Mouse (Mus musculus) stomach, postnatal 0 days (tissue): Measurements from ENCODE around the gene Zbp1. TPM values are rescaled to one million over a fixed set of nuclear protein-coding genes. Genes with fewer than 3 reads are reported as not detected.

Experiments
- ATAC-seq: fragments of 200-750 bp; cut with Nextera tagmentation; 2 replicates; pipeline ENCODE4 v1.8.0; 2017; ENCODE audit not compliant: low FRiP score, low TSS enrichment
- DNase-seq: peaks from one replicate; pipeline ENCODE4 v3.0.0-alpha.2; 2016; ENCODE audit warnings: low spot score
- H3K27ac ChIP-seq: fragments of 300-500 bp; sonication (generic); replicated peaks from 2 replicates; pipeline ENCODE4 v1.5.1; 2014; ENCODE audit warnings: mild to moderate bottlenecking, control low read depth
- H3K27me3 ChIP-seq: fragments of 300-500 bp; sonication (generic); 2 replicates; pipeline ENCODE4 v1.6.1; 2014; ENCODE audit warnings: low read length; ENCODE audit not compliant: control insufficient read depth, insufficient read depth
- H3K36me3 ChIP-seq: fragments of 300-500 bp; sonication (generic); 2 replicates; pipeline ENCODE4 v1.6.1; 2014; ENCODE audit warnings: low read length, mixed read lengths; ENCODE audit not compliant: control insufficient read depth, insufficient read depth
- H3K4me1 ChIP-seq: fragments of 300-500 bp; sonication (generic); replicated peaks from 2 replicates; pipeline ENCODE4 v1.6.1; 2014; ENCODE audit warnings: antibody characterized with exemption; ENCODE audit not compliant: control insufficient read depth, insufficient read depth
- H3K4me2 ChIP-seq: fragments of 300-500 bp; sonication (generic); replicated peaks from 2 replicates; pipeline ENCODE4 v1.6.1; 2014; ENCODE audit warnings: low read depth, mild to moderate bottlenecking, control low read depth, moderate library complexity
- H3K4me3 ChIP-seq: fragments of 300-500 bp; sonication (generic); 2 replicates; pipeline ENCODE4 v1.5.1; 2014; ENCODE audit warnings: low read depth, low read length, control low read depth
- H3K9ac ChIP-seq: fragments of 300-500 bp; sonication (generic); 2 replicates; pipeline ENCODE4 v1.6.1; 2014; ENCODE audit warnings: mild to moderate bottlenecking, low read length, control low read depth, mixed read lengths
- H3K9me3 ChIP-seq: fragments of 300-500 bp; sonication (generic); 2 replicates; pipeline ENCODE4 v1.6.1; 2016; ENCODE audit warnings: low read length; ENCODE audit not compliant: control insufficient read depth
- CTCF ChIP-seq: IDR thresholded peaks from 2 replicates; pipeline ENCODE4 v1.5.1; 2016; ENCODE audit warnings: antibody characterized with exemption, low read depth, mild to moderate bottlenecking, moderate library complexity
- EP300 ChIP-seq: optimal IDR thresholded peaks from 2 replicates; pipeline ENCODE3; 2016; ENCODE audit warnings: antibody characterized with exemption
- WGBS: fragments of 180-500 bp; shearing (Covaris S2); extraction: QIAGEN DNeasy Blood & Tissue Kit; methylation state at CpG from one replicate; pipeline ENCODE4 v1.1.7; 2014; 5-methylcytosine and 5-hydroxymethylcytosine counted together
- polyA plus RNA-seq: library from polyadenylated mRNA; unstranded; fragments of >200 nt; fragmentation: Nextera tagmentation; extraction: Ambion mirVana; gene quantifications from 2 replicates; pipeline ENCODE4 v1.2.1, GENCODE M21; 2015

The Zbp1 gene
- polyA plus RNA-seq, 1 experiment from 2014 or later: 5.0 TPM

- DNase-seq (no peak), ATAC-seq (no peak)
- 52% methylated on average over 5 of the region's 5 CpGs for WGBS
- Histone ChIP-seq H3K36me3 (no peaks in the 10 kb centered on the region), H3K4me3 (no peak overlapping the region), H3K4me2 (no peak overlapping the region), H3K9me3 (no peaks in the 10 kb centered on the region), H3K27ac (no peak overlapping the region; the same call in 1 of the 2 replicates), H3K4me1 (peaks cover 16% of the 10 kb centered on the region; the same call in 1 of the 2 replicates), H3K27me3 (no peaks in the 10 kb centered on the region), H3K9ac (no peak overlapping the region)
- TF ChIP-seq EP300: no peak
- no peak for TF ChIP-seq CTCF
Observed at GRCm38 (mm10) chr2:173168411-173168851, 50.3 kb downstream of the Zbp1 start.

- WGBS: 86% methylated on average over 10 of the region's 10 CpGs
- no peaks in the 10 kb centered on the region for H3K27me3 ChIP-seq
- TF ChIP-seq EP300 (no peak), CTCF (no peak)
- no peak overlapping the region for H3K27ac ChIP-seq
- DNase-seq: no peak
- H3K4me2 ChIP-seq: no peak overlapping the region
- no peak overlapping the region for H3K9ac ChIP-seq
- no peaks in the 10 kb centered on the region for H3K4me1 ChIP-seq
- no peaks in the 10 kb centered on the region for H3K9me3 ChIP-seq
- H3K36me3 ChIP-seq: no peaks in the 10 kb centered on the region
- ATAC-seq: no peak
- no peak overlapping the region for H3K4me3 ChIP-seq
Observed at GRCm38 (mm10) chr2:173165357-173165756, 53.4 kb downstream of the Zbp1 start.

GRCm38 (mm10) chr2:173164946-173165345, 53.8 kb downstream of the Zbp1 start:
- DNase-seq: no peak
- H3K36me3 ChIP-seq: no peaks in the 10 kb centered on the region
- no peaks in the 10 kb centered on the region for H3K27me3 ChIP-seq
- no peak overlapping the region for H3K27ac ChIP-seq
- ATAC-seq: no peak
- no peaks in the 10 kb centered on the region for H3K9me3 ChIP-seq
- 0 out of 2 replicates have a peak, but pooled peaks cover under 1% of the 10 kb centered on the region for H3K4me1 ChIP-seq
- no peak overlapping the region for H3K4me2 ChIP-seq
- TF ChIP-seq CTCF (no peak), EP300 (no peak)
- WGBS: 90% methylated on average over 10 of the region's 10 CpGs
- H3K4me3 ChIP-seq: no peak overlapping the region
- H3K9ac ChIP-seq: no peak overlapping the region

GRCm38 (mm10) chr2:173164358-173164757, 54.4 kb downstream of the Zbp1 start:
- no peaks in the 10 kb centered on the region for H3K27me3 ChIP-seq
- H3K4me1 ChIP-seq: 0 out of 2 replicates have a peak, but pooled peaks cover 2% of the 10 kb centered on the region
- ATAC-seq: no peak
- 45% methylated on average over 2 of the region's 2 CpGs for WGBS
- H3K9ac ChIP-seq: no peak overlapping the region
- H3K4me2 ChIP-seq: no peak overlapping the region
- peak; percentile 56 for DNase-seq
- H3K36me3 ChIP-seq: no peaks in the 10 kb centered on the region
- H3K4me3 ChIP-seq: no peak overlapping the region
- TF ChIP-seq CTCF (peak; percentile 75), EP300 (no peak)
- no peaks in the 10 kb centered on the region for H3K9me3 ChIP-seq
- H3K27ac ChIP-seq: no peak overlapping the region

GRCm38 (mm10) chr2:173163380-173163779, 55.3 kb downstream of the Zbp1 start:
- Histone ChIP-seq H3K9ac (no peak overlapping the region), H3K27me3 (no peaks in the 10 kb centered on the region), H3K9me3 (no peaks in the 10 kb centered on the region), H3K4me2 (no peak overlapping the region), H3K4me1 (0 out of 2 replicates have a peak, but pooled peaks cover 2% of the 10 kb centered on the region), H3K4me3 (no peak overlapping the region), H3K36me3 (no peaks in the 10 kb centered on the region), H3K27ac (no peak overlapping the region)
- no peak for ATAC-seq
- WGBS: 72% methylated on average over 8 of the region's 8 CpGs
- no peak for DNase-seq
- no peak for TF ChIP-seq EP300
- no peak for TF ChIP-seq CTCF

- Histone ChIP-seq H3K4me2 (no peak overlapping the region; the same call in 1 of the 2 replicates), H3K9me3 (no peaks in the 10 kb centered on the region), H3K27me3 (no peaks in the 10 kb centered on the region), H3K27ac (peak overlapping the region; percentile 75), H3K36me3 (no peaks in the 10 kb centered on the region), H3K4me3 (no peak overlapping the region), H3K4me1 (0 out of 2 replicates have a peak, but pooled peaks cover 2% of the 10 kb centered on the region), H3K9ac (no peak overlapping the region)
- DNase-seq (peak; percentile 74), ATAC-seq (peak; percentile 86)
- TF ChIP-seq CTCF (peak; percentile 94), EP300 (no peak)
- WGBS: 27% methylated on average over 24 of the region's 24 CpGs
Observed at GRCm38 (mm10) chr2:173159354-173160311, 59.1 kb downstream of the Zbp1 start.
